Mouse (Mus musculus) bone marrow macrophage, adult 2 months (primary cell): ENCODE measurements around the gene Usp16. TPM values are rescaled to one million over a fixed set of nuclear protein-coding genes. Genes with fewer than 3 reads are reported as not detected.

Experiments
- H3K27ac ChIP-seq: 2 replicates; pipeline ENCODE4 v1.5.1; 2012; ENCODE audit warnings: low read depth, low read length; ENCODE audit not compliant: insufficient read depth
- H3K4me1 ChIP-seq: 2 replicates; pipeline ENCODE4 v1.6.1; 2012; ENCODE audit warnings: low read length; ENCODE audit not compliant: control insufficient read depth, insufficient read depth
- H3K4me3 ChIP-seq: 2 replicates; pipeline ENCODE4 v1.5.1; 2012; ENCODE audit warnings: mild to moderate bottlenecking, low read length, moderate library complexity; ENCODE audit not compliant: insufficient read depth
- CTCF ChIP-seq: IDR thresholded peaks from 2 replicates; pipeline ENCODE4 v1.5.1; 2012; ENCODE audit warnings: low read depth, mild to moderate bottlenecking, low read length, moderate library complexity
- POLR2A ChIP-seq: IDR thresholded peaks from 2 replicates; pipeline ENCODE4 v1.6.1; 2012; ENCODE audit warnings: mild to moderate bottlenecking, low read depth, low read length, borderline replicate concordance
- polyA plus RNA-seq: library from polyadenylated mRNA; stranded (reverse); fragments of >200 nt; gene quantifications from 2 replicates; pipeline ENCODE4 v1.2.4, GENCODE M21; 2012; ENCODE audit not compliant: missing spikeins, insufficient read depth, insufficient read length

Gene Usp16
- polyA plus RNA-seq, 1 experiment: 33.4 TPM

DNA sequence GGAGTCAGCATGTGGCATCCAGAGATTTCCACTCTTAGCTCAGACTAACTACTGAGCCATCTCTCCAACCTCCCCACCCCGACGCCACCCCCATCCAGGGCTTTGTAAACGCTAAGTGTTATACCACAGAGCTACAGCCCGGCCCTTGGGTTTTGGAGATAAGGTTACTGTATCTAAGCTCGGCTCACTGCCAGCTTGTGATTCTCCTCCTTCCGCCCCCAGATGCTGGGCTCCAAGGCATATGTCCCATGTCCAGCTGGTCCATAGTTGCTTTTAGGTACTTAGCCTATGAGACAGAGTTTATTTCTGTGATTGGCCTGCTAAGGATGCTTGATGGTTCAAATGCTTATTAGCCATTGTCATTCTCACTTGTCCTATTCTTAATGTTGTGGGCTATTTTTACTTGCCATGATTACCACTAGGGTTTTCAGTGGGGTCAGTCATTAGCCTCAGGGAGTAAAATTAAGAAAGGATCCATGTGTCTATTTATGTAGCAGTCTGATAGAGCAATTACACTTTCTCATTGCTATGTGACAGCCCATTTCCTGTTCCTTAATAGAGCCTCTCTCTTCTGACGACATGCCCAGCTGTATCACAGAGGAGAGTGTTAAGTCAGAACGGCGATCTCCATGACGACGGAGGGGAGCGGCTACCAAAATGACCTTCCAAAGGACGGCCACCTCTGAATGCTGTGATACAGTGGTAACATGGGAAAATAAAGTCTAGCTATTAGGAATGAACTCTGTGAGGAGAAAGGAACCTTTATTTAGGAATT, 47.0 kb downstream of the Usp16 start:
- H3K27ac ChIP-seq: no peak overlapping the region
- TF ChIP-seq POLR2A: no peak
- no peak for TF ChIP-seq CTCF
- peaks cover 7% of the 10 kb centered on the region for H3K4me1 ChIP-seq
- H3K4me3 ChIP-seq: no peak overlapping the region

DNA sequence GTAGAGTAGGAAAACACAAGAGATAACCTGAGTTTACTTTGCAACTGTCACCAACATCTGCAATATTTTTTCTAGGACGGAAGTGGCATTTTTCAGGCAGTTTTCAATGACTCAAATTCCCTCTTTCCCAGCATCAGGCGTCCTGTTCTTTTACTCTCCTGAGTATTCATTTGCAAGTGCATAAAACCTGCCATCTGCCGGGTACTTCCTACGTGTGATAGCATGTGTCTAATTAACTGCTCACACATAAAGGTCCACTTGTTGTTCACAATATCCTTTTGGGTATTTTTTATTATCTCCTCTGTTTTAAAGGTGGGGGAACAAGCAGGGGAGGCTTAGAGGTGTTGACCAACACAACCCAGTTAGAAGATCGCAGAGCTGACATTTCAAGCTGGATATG, 57.2 kb downstream of the Usp16 start:
- TF ChIP-seq POLR2A: no peak
- no peak for TF ChIP-seq CTCF
- Histone ChIP-seq H3K27ac (no peak overlapping the region), H3K4me1 (no peaks in the 10 kb centered on the region), H3K4me3 (no peak overlapping the region)

DNA sequence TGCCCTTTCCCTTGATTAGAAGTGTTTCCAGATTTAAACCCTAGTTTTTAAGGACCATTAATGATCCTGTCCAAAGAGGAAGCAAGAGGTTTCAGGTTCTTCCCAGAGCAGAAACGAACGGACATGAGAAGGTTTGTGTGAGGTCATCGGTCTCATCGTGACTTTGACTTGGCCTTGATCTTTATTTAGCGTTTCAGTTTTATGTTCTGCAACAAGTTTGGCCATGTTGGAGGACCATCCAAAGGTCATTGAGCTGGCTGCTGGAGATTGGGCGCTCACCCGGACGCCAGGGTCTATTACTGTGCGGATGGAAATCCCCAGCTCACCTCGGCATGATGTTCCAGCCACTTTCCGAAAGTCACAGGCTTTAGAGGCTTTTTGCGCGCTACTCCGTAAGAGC, 57.8 kb downstream of the Usp16 start:
- no peak overlapping the region for H3K4me3 ChIP-seq
- no peaks in the 10 kb centered on the region for H3K4me1 ChIP-seq
- no peak for TF ChIP-seq CTCF
- no peak for TF ChIP-seq POLR2A
- H3K27ac ChIP-seq: no peak overlapping the region

DNA sequence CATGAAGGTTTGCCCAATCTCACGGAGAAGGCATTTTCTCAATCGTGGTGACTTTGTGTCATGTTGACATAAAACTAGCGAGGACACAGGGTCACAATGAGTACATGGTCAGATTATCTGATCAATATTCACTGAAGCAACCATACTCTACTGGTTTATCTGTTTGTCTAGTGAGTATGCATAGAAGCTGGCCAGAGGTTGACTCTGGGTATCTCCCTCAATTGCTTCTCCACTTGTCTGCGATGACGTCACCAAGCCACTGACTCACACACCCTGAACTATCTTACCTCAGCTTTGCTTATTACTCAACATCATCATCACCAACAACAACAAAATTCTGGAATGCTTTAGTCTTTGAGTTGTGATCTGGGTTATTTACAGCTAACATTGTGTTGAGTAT, 69.7 kb downstream of the Usp16 start:
- no peak overlapping the region for H3K4me3 ChIP-seq
- no peak overlapping the region for H3K27ac ChIP-seq
- TF ChIP-seq POLR2A: no peak
- TF ChIP-seq CTCF: no peak
- H3K4me1 ChIP-seq: no peaks in the 10 kb centered on the region

DNA sequence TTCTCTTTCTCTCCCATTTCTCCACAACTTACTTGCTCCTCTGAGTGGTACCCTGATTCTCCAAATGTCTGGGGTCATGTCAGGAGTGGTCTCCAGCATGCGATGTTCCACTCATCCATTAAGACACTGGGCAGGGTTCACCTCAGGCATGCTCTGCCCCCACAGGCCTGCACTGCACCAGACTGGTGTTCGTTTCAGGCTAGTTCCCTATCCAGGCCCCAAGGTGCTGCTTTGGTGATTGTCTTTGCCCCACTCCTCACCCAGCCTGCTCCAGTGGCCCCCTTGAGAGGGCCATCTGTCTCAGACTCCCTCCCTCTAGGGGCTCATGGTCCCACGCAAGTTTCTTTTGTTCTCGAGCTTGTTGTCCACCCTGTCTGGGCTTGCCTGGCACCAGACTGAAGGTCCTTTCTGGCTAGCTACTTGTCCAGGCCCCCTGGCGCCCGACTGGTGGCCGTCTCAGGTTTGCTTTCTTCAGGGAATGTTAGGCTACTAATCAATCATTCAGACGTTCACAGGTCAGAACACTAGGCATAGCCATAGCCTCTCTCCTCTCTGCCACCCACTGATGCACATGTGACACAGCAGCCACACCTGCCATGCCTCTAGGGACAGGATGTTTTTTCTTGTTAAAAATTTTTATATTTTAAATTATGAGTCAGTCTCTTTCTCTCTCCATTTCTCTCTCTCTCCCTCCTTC, 73.2 kb downstream of the Usp16 start:
- H3K4me3 ChIP-seq: no peak overlapping the region
- H3K4me1 ChIP-seq: no peaks in the 10 kb centered on the region
- no peak for TF ChIP-seq CTCF
- TF ChIP-seq POLR2A: no peak
- H3K27ac ChIP-seq: no peak overlapping the region

DNA sequence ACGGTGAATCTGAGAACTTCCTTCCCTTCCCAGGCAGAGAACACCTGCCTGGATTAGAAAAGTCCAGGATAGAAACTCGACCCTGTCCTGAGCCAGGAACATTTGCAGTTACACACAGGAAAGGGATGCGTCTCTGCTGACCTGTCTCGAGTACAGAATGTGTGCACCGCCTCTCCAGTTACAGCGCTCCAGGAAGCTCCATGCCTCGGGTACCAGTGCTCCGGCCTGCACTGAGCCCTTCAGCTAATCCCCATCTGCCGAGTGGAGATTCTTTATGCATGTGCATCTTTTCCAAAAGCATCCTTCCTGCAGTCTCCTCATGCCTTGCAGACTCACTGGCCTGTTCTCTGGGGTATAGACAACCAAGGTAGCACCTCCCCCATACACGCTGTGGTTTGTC, 74.3 kb downstream of the Usp16 start:
- H3K4me3 ChIP-seq: no peak overlapping the region
- H3K27ac ChIP-seq: no peak overlapping the region
- H3K4me1 ChIP-seq: no peaks in the 10 kb centered on the region
- TF ChIP-seq POLR2A: no peak
- TF ChIP-seq CTCF: no peak

Other genes starting within 250 kb of the Usp16 start
- gene N6amt1, start 100.5 kb upstream of the Usp16 start, polyA plus RNA-seq: 10.6 and 11.5 TPM in 2 replicates
- gene Ltn1, start 22.1 kb upstream of the Usp16 start, polyA plus RNA-seq: 12.0 and 14.1 TPM in 2 replicates
- 6.8 and 7.1 TPM in 2 replicates for gene Rwdd2b, start 14.1 kb upstream of the Usp16 start, polyA plus RNA-seq
- gene Cct8, start 41.2 kb downstream of the Usp16 start, polyA plus RNA-seq: 97.1 and 112 TPM in 2 replicates
- not detected in 2 replicates for gene Map3k7cl, start 98.6 kb downstream of the Usp16 start, polyA plus RNA-seq
- 75.6 and 78.9 TPM in 2 replicates for gene Bach1, start 244.2 kb downstream of the Usp16 start, polyA plus RNA-seq